Mouse (Mus musculus): Measurements from ENCODE around the gene Ints2.

The Ints2 gene

GRCm38 (mm10) chr11:86174173-86174572 lies 83.2 kb downstream of the Ints2 start:
- peak; percentile 81 for DNase-seq (ENCODE audit: low spot score)

- no peak for DNase-seq (ENCODE audit: low spot score)
These were observed 86.6 kb downstream of the Ints2 start for GRCm38 (mm10) chr11:86170743-86171142.
